Mouse (Mus musculus) right cerebral cortex, postnatal 25 days (tissue): Measurements from ENCODE around the gene Lypla2.
"Not testable (repeated sequence)": the region's sequence is repeated elsewhere in the genome, so short reads cannot be mapped to it uniquely, and the experiment has no call there.

Source experiments
- DNase-seq: peaks from one replicate; pipeline ENCODE4 v3.0.0; 2022

Gene Lypla2

DNA sequence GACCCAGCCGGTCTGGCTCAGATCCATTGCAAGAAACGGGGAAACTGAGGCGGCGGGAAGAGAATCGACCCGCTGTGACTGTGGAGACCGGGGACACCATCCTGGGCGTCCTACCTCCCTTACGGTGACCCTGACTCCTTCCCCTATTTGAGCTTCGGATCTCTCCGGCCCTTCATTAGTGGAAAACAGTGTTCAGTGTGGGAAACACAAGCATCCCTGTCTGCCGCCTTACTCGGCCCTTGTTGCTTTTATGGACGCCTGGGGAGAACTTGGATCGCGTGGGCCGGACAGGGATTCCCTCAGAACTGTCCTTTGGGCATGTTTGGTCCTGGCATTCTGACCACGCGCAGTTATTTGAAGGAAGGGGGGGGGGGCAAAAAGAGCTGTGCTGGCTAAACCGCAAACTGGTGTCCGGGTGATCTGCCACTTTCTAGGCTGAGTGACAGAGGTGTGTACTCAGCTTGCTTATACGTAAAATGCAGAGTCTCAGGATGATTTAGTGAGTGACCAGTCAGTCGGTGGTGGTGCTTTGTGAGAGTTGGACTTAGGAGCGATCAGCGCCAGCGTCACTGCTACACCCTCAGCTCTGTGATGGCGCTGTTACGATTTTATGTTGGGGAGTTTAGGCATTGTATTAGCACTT lies 25.6 kb downstream of the Lypla2 start:
- no peak for DNase-seq

DNA sequence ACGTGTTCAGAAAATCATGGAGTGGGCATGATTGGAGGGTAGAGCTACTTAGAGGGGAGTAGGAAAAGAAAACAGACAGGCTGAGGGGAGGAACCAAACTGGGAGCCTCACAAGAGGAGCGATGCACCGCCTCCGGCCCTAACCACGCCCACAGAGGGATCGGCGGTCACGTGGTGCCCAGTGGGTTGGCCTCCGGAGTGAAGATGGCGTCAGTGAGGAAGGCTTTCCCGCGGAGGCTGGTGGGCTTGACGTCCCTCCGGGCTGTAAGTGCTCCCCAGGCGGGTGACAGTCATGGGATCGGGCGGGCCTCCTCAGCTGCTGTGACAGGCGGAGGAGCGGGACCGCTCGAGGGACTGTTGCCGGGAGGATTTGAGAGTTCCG lies 26.2 kb downstream of the Lypla2 start, which contains the start of gene Hmgcl:
Gene Hmgcl, plus strand, starts transcription at position 171 of the 381 bp plus-strand sequence.
- peak; percentile 93 for DNase-seq

DNA sequence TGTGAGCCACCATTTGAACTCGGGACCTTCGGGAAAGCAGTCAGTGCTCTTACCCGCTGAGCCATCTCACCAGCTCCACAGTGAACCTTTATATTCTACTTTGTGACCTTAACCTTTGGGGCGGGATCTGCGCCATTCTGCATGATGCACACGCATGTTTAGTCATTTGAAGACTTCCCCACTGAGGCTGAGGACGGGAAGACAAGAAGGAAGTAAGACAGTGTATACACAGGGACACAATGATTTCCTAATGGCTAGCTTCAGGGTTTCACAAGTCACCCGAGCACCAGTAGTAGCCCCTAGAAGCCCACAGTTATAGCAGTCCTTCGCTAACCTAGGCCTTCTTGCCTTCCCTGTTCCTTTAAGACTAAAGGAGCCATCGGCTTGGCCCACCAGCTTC lies 26.7 kb downstream of the Lypla2 start:
- DNase-seq, result no peak

DNA sequence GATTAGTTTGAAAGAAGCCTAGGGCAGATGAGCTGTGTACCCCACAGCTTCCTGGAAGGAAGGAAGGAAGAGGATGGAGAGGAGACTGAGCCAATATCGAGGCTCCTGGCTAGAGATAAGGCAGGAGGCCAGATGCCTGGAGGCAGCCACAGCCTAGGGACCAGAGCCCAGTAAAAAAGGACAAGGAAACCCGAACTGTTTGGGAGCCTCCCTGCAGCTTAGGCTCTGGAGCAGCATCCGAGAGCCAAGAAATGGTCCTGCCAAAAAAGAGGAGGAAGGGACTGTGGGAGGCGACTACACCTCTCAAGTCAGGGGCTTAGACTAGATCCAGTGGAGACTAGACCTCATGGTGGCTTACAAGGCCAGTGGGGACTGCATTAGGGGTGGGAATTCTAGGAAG lies 29.0 kb downstream of the Lypla2 start:
- no peak for DNase-seq

DNA sequence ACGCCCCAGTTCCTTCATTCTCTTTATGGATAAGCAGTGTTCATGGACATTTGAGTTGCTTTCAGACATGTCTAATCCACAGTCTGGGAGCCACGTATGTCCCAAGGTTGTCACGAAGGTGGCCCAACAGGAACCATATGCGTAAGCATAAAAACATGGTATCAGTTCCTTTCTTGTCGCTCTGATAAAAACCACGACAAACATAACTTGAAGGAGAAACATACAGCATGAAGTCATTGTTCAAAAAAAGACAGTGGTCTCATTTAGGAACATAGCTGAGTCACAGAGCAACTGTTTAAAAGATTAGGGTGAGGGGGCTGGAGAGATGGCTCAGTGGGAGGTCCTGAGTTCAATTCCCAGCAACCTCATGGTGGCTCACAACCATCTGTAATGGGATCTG lies 30.2 kb downstream of the Lypla2 start:
- DNase-seq, result no peak

DNA sequence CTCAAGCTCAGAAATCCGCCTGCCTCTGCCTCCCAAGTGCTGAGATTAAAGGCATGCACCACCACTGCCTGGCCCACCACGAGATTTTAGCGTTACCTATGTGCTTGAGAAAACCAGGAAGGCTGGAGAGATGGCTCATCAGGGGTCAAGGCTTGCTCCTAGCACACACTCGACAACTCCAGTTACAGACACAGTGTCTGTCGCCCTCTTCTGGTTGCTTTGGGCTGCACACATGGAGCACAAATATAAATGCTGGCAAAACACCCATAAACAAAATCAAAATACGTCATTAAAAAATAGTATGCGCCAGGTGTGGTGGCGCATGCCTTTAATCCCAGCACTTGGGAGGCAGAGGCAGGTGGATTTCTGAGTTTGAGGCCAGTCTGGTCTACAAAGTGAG lies 31.4 kb downstream of the Lypla2 start:
- DNase-seq, result not testable (repeated sequence)

DNA sequence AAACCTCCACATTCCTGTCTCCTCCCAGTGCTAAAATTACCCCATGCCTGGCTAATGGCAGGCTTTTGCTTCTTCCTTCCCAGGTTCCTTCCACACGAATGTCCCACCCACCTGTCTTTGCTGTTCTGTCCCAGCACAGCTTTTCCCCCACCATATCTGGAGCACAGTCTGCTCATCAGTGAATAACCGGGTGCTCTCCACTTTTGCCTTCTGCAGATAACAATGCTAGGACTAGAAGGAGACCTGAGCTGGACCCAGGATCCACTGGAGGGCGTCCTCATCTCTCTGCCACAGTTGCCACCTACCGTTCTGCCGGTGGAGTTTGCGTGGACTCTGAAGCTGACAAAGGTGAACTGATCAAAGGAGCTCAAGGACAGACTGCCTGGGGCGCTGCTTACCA lies 33.6 kb downstream of the Lypla2 start:
- DNase-seq, result no peak

DNA sequence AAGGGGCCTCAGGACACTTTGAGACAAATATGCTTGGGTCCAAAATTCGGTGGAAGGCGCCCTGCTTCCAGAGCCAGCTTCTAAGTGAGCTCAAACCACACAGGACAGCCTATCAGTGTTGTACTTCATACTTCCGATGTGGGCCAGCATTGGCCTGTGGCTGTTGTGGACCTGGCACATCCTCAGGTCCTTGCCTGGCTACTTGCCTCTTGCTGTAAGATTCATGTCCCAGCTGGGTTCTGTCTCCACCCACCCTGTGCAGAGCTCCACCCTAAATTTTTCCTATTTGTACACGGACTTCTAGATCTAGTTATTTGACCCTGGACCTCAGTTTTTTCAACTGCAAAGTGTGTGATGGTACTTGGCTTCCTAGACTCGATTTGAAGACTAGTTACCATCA lies 36.9 kb downstream of the Lypla2 start:
- no peak for DNase-seq

DNA sequence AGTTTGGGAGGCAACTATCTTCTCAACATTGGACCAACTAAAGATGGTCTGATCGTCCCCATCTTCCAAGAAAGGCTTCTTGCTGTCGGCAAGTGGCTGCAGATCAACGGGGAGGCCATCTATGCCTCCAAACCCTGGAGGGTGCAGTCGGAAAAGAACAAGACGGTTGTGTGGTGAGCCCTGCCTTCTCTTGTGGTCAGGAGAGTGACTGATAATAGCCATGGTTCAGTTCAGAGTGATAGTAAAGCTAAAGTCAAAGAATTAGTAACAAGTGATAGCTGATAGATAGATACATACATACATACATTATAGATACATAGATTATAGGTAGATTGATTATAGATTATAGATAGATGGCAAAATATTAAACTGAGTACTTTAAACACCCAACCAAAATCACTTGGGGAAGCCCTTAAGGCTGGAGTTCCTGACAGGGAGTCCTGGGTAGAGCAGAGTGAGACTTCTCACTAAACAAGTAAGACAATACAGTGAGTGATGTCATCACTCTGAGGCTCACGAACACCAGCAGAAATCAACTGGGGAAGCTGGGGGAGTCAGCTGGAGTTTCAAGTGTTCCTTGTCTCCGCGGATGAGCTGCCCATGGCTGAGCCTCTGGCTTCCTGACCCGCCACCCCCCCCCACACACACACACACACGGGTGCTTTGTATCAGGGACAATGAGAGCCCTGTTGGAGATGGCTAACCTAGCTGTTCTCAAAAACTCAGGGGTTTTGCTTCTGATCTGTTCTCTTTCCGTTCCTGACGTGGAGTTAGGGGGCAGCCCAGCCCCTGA lies 37.5 kb downstream of the Lypla2 start:
- no peak for DNase-seq

DNA sequence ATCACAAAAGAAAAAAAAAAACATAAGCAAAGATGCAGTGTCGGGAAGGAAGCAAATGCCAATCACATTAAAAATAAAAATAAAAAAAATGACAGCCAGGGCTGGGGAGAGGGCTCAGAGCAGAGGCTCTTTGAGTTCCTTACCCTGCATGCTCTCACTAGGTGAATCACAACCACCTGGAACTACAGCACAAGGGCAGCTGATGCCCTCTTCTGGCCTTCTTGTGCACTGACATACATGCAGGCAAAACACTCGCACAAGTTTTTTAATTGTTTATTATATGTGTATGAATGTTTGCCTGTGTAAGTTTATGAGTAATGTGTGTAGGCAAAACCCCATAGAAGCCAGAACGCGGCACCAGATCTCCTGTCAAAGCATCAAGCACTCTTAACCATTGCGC lies 40.6 kb downstream of the Lypla2 start:
- DNase-seq, result no peak

DNA sequence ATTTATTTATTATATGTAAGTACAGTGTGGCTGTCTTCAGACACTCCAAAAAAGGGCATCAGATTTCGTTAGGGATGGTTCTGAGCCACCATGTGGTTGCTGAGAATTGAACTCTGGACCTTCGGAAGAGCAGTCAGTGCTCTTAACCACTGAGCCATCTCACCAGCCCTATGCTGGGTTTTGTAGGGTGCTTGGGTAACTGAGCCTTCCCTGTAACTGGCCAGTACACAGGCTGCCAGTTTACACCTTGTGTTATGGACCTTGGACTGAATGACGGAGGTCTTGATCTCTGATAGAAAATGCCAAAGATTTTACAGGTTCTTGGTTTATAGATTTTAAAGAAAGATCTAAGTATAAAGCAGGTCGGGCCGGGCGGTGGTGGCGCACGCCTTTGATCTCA lies 42.2 kb downstream of the Lypla2 start:
- DNase-seq, result no peak

DNA sequence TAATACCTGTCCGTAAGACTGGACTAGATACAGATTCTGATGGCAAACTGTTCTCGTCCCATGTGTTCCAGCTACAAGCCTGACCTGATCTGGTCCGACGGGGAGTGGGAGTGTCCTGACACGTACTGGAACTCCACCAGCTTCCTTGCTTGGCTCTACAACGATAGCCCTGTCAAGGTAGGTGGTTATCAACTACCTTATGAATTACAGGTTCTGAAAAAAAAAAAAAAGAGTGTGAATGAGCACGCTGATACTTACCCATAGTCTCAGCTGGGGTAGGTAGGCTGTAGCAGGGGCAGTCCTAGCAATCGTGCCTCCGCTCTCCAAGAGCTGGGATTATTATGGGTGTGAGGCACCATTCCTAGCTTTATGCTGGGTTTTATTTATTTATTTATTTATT lies 42.6 kb downstream of the Lypla2 start:
- DNase-seq, result no peak

DNA sequence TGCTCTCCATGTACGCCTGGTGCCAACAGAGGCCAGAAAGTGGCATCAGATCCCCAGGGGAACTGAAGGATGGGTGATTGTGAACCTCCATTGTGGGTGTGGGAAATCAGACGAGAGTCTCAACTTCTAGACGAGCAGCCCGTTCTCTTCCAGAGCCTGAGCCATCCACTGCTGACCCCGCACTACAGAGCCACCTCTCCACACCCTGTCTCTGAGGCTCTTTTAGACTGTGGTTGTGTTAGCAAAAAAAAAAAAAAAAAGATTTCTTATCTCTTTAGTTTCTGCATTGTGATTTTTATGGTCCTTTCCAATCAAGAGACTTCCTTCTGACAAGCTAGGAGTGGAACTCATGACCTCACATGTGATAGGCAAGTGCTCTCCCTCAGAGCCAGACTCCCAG lies 43.0 kb downstream of the Lypla2 start:
- DNase-seq, result no peak

DNA sequence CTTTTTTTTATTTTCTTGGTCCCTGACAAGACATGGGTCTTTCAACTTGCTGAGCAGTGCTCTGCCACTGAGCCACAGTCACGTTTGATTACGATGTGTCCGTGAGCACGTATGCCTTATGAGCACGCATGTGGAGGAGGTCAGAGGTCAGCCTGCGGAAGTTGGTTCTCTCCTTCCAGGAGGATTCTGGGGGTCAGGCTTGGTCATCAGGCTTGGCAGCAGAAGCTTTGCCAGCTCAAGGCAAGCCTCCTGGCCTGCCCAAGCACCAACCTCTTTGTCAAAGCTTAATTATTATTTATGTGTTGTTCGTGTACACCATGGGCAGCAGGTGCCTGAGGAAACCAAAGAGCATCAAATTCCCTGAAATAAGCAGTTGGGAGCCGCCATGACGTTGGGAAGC lies 44.0 kb downstream of the Lypla2 start:
- DNase-seq, result no peak

DNA sequence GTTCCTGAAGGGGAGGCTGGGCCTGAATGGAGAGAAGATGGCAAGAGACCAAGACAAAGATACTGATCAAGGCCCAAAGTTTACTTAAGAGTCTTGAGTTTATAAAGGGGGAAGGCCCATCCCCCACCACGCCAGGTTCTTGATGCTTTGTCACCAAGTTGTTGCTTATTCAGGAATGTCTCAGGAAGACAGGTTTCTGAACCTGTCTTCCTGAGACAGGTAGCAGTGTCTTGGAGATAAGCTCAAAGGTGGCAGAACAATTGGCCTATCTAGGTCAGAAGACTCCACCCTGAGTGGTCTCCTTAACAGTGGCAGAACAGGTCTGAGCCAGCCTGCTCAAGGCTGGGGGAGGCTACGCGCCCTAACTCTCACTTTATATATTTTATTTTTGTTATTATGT lies 45.6 kb downstream of the Lypla2 start:
- no peak for DNase-seq

DNA sequence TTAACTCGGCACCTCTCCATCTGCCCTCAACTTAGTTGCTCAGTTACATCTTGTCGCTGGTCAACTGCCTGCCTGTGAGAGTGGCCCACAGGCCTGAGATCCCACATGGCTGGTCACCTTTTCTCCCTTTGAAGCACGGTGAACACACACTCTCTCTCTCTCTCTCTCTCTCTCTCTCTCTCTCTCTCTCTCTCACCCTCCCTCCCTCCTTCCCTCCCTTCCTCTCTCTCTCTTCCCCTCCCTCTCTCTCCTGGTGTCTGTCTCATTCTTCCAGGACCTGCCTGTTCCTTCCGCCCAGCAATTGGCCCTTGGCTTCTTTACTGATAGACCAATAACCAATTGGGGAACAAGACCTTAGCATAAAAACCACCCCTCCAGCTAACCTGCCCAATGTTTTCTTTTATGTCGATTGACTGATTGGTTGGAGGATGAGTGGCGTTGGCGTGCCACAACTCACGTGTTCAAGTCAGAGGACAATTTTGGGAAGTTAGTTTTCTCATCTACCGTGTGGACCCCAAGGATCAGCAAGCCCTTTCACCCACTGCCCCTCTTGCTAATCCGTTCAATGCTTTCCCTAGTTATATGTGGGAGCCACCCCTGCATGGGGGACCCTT lies 46.1 kb downstream of the Lypla2 start:
- DNase-seq, result no peak

DNA sequence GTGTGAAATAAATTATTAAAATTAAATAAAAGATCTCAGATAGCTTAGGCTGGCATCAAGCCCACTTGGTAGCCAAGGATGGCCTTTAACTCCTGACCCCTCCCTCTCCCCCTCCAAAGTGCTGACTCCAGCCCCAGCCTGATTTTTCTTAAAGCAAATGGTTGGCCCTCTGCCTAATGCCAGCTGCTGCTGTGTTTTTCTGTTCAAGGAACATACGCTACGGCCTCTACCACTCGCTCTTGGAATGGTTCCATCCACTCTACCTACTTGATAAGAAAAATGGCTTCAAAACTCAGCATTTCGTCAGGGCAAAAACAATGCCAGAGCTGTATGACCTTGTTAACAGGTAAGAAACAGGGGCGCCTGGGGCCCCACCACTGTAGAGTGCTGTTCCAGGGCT lies 47.1 kb downstream of the Lypla2 start:
- no peak for DNase-seq

DNA sequence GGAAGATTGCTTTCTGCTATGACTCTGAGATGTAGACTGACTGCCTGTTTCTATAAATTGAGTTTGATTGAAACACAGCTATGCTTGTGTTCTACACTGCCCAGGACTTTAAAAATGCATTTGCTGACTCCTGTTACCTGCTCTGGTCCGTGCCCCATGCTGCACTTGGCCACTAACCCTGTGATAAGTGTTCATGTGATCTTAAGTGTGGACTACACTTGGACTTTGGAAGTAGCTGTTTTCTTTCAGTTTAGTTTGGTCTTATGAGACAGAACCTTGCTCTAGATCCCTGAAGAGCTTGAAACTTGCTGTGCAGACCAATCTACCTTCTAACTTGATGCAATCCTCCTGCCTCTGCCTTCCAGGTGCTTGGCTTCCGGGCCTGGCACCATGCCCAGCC lies 48.0 kb downstream of the Lypla2 start:
- no peak for DNase-seq

DNA sequence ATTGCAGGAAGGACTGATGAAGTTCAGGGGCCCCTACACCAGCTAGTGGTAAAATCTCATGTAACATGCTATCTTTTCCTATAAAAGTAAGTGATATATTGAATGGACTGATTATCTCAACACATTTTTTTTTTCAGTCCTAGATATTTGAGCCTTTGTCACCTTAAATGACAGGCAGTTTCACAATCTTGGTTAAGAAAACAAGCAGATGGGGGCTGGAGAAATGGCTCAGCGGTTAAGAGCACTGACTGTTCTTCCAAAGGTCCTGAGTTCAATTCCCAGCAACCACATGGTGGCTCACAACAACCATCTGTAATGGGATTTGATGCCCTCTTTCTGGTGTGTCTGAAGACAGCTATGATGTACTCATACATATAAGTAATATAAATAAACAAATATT lies 50.2 kb downstream of the Lypla2 start:
- no peak for DNase-seq

DNA sequence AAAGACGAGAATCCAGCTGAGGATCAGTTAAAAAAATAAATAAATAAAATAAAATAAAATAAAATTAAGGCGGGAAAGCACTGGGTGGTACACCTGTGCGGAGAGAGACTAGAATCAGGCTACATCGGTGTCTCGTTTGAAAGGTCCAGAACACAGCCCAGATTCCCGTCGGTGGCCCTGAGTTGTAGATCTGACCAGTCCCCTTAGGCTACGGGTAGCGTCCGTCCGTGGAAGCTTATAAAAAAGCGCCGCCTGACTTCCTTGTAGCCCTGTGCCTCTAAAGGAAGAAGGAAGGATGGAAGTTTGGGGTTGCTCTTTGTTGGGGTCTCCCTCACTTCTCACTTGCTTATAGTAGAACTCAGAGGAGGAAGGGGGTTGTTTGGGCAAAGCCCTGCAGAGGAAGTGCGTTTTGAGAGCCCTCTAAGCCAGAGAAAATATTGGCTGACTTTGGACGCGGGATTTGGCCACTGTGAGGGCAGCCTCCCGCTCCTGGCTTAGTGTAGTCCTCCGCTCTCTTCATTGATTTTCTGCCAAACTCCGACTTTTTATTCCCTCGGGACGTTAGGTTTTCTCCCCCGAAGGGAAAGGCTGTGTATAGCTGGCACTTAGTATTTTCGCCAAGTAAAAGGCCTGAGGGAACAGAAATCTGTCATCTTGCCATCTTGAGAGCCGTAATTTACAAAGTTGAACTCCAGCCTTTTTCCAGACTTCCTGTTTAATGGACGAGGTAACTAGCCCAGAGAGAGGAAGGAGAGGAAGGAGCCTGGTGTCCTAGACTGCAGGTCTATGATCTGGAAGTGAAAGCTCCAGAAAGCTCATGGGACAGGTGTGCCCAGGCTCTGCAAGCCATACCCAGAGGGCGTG lies 50.9 kb downstream of the Lypla2 start:
- DNase-seq, result no peak

DNA sequence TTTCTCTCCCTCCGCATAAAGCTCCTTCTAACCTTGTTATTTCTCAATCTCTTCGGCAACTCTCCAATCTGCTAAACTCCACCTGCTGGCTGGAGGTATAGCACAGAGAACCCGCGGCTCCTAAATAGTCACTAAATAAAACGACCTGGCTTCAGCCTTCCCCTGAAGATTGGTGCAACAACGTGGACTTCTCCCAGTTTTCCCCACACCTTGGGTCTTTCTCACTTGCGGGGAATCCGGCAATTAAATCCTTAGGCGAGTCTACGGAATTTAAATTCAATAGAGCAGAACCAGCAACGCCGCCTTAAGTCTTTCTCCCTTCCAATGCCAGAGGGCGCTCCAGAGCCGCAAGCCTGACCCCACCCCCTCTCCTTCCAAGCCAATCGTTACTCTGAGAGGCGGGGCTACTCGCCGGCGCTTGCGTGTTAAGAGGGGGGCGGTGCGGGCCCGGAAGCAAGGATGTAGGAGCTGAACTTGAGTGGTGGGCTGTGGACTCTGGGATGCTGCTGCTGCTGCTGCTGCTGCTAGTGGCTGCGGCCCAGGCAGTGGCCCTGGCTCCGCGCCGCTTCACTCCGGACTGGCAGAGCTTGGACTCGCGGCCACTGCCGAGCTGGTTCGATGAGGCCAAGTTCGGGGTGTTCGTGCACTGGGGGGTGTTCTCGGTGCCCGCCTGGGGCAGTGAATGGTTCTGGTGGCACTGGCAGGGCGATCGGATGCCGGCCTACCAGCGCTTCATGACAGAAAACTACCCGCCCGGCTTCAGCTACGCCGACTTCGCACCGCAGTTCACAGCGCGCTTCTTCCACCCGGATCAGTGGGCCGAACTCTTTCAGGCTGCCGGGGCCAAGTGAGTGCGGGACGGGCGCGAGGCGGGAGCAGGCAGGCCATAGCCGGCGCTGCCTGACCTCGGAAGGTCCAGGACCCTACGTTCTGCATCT lies 51.9 kb downstream of the Lypla2 start, which contains the start of gene Fuca1:
Gene Fuca1, plus strand, starts transcription at position 432 of the 938 bp plus-strand sequence.
- DNase-seq, result peak; percentile 92

DNA sequence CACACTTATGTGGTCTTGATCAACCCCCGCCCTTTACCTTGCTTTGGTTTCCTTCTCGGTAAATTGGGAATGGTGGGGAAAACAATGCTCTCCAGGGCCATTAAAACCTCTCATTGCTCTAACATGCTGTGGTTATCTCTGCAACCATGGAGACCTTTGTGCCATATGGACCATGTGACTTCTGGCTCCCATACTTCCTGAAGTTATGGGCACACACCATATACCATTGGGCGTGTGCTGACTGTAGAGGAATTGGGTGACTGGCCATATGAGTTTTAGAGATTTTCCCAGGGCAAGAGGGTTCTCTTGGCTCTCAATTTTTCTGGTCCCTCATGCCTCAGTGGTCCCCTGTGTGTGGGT lies 53.2 kb downstream of the Lypla2 start:
- no peak for DNase-seq
